Mouse (Mus musculus): ENCODE results near the gene Klf2. TPM values are rescaled to one million over a fixed set of nuclear protein-coding genes. Genes with fewer than 3 reads are reported as not detected.

The Klf2 gene
- total and polyA plus RNA-seq, 3 experiments: 0.12 to 1.4 TPM; not detected in 1

- Histone ChIP-seq H3K36me3 (replicated peaks in 1 of 2; ENCODE audit: control insufficient read depth in 1 of 2, insufficient read depth in 1 of 2, low read length in 1 of 2) (no peaks in the 10 kb centered on the region), H3K27me3 (replicated peaks) (no peaks in the 10 kb centered on the region), H3K4me3 (replicated peaks in 1 of 3; ENCODE audit: low read depth in 2 of 3, low read length in 2 of 3, poor library complexity in 1 of 3) (no peak overlapping the region), H3K4me1 (ENCODE audit: control insufficient read depth in 1 of 2, insufficient read depth in 2 of 2) (peaks cover 7 to 21% of the 10 kb centered on the region in 2 experiments), H3K79me2 (replicated peaks; ENCODE audit: control insufficient read depth, extremely low read depth, insufficient read depth, poor library complexity, severe bottlenecking) (no peaks in the 10 kb centered on the region), H3K9ac (ENCODE audit: insufficient read depth, low read depth) (no peak overlapping the region), H3K9me3 (replicated peaks; ENCODE audit: low read length) (no peaks in the 10 kb centered on the region), H3K27ac (ENCODE audit: insufficient read depth, low read depth) (no peak overlapping the region), H3K4me2 (ENCODE audit: insufficient read depth, low read depth, poor library complexity, severe bottlenecking) (no peak overlapping the region)
- TF ChIP-seq POLR2A (IDR thresholded peaks at IDR 0.05; ENCODE audit: low read depth, low read length): no peak
- dilution Hi-C loops (cut with MboI; ENCODE audit: extremely low pct_ligation_motif_present, extremely low pct_unique_long_range_greater_than_20kb, low sequenced_read_pairs): no loop called here
- in situ Hi-C loops (cut with MboI; ENCODE audit: low pct_ligation_motif_present, low pct_unique_long_range_greater_than_20kb, low sequenced_read_pairs): no loop called here
- DNase-seq (ENCODE audit: extremely low read depth): no peak
Measured at GRCm38 (mm10) chr8:72308276-72308675, 10.6 kb upstream of the Klf2 start.

- H3K4me1 ChIP-seq (ENCODE audit: control insufficient read depth in 1 of 2, insufficient read depth in 2 of 2): peaks cover 5 to 10% of the 10 kb centered on the region in 2 experiments; a peak in 3 of 4 replicates
- H3K27ac ChIP-seq (ENCODE audit: insufficient read depth, low read depth): no peak overlapping the region
- in situ Hi-C loops (cut with MboI; ENCODE audit: low pct_ligation_motif_present, low pct_unique_long_range_greater_than_20kb, low sequenced_read_pairs): no loop called here
- TF ChIP-seq ZKSCAN1 (IDR thresholded peaks at IDR 0.05; ENCODE audit: borderline replicate concordance, low read depth, low read length) (no peak), ETS1 (conservative IDR thresholded peaks at IDR 0.05; ENCODE audit: low read depth, low read length) (0 out of 2 replicates have a peak, but pooled peaks have one; percentile 18), ZMIZ1 (IDR thresholded peaks at IDR 0.05; ENCODE audit: low read depth, low read length) (no peak), EP300 (IDR thresholded peaks at IDR 0.05; ENCODE audit: low read length) (no peak), UBTF (IDR thresholded peaks at IDR 0.05; ENCODE audit: low read depth, low read length) (no peak), SIN3A (IDR thresholded peaks at IDR 0.05; ENCODE audit: low read length) (no peak), CTCF (conservative IDR thresholded peaks at IDR 0.05 in 1 of 2, IDR thresholded peaks at IDR 0.05 in 1 of 2; ENCODE audit: low read depth in 2 of 2, low read length in 2 of 2) (no peak), HCFC1 (IDR thresholded peaks at IDR 0.05; ENCODE audit: low read depth, low read length) (no peak), BHLHE40 (IDR thresholded peaks at IDR 0.05; ENCODE audit: low read depth, low read length) (peak; percentile 16; the same call in 1 of the 2 replicates)
- no peaks in the 10 kb centered on the region for H3K9me3 ChIP-seq (replicated peaks; ENCODE audit: low read length)
- H3K27me3 ChIP-seq (replicated peaks): no peaks in the 10 kb centered on the region
- H3K9ac ChIP-seq (ENCODE audit: insufficient read depth, low read depth): no peak overlapping the region
- no peaks in the 10 kb centered on the region for H3K36me3 ChIP-seq (replicated peaks in 1 of 2; ENCODE audit: control insufficient read depth in 1 of 2, insufficient read depth in 1 of 2, low read length in 1 of 2)
- H3K79me2 ChIP-seq (replicated peaks; ENCODE audit: control insufficient read depth, extremely low read depth, insufficient read depth, poor library complexity, severe bottlenecking): no peaks in the 10 kb centered on the region
- no peak overlapping the region for H3K4me3 ChIP-seq (replicated peaks in 1 of 3; ENCODE audit: low read depth in 2 of 3, low read length in 2 of 3, poor library complexity in 1 of 3)
- dilution Hi-C loops (cut with MboI; ENCODE audit: extremely low pct_ligation_motif_present, extremely low pct_unique_long_range_greater_than_20kb, low sequenced_read_pairs): no loop called here
- H3K4me2 ChIP-seq (ENCODE audit: insufficient read depth, low read depth, poor library complexity, severe bottlenecking): no peak overlapping the region
- DNase-seq (ENCODE audit: extremely low read depth): peak; percentile 28
Measured at GRCm38 (mm10) chr8:72310849-72311506, 7.9 kb upstream of the Klf2 start.

- no peak overlapping the region for H3K27ac ChIP-seq (ENCODE audit: insufficient read depth, low read depth)
Measured at GRCm38 (mm10) chr8:72312926-72313518, 5.8 kb upstream of the Klf2 start.

More at GRCm38 (mm10) chr8:72312926-72313518, 5.8 kb upstream of the Klf2 start:
- dilution Hi-C loops (cut with MboI; ENCODE audit: extremely low pct_ligation_motif_present, extremely low pct_unique_long_range_greater_than_20kb, low sequenced_read_pairs): no loop called here
- peaks cover 11 to 27% of the 10 kb centered on the region in 2 experiments for H3K4me1 ChIP-seq (ENCODE audit: control insufficient read depth in 1 of 2, insufficient read depth in 2 of 2)
- H3K27me3 ChIP-seq (replicated peaks): no peaks in the 10 kb centered on the region
- in situ Hi-C loops (cut with MboI; ENCODE audit: low pct_ligation_motif_present, low pct_unique_long_range_greater_than_20kb, low sequenced_read_pairs): no loop called here
- no peak overlapping the region for H3K4me2 ChIP-seq (ENCODE audit: insufficient read depth, low read depth, poor library complexity, severe bottlenecking)
- no peak for DNase-seq (ENCODE audit: extremely low read depth)
- TF ChIP-seq NELFE (IDR thresholded peaks at IDR 0.05; ENCODE audit: low read depth, low read length) (no peak), MAFK (IDR thresholded peaks at IDR 0.05; ENCODE audit: insufficient replicate concordance, low read length) (no peak), GABPA (IDR thresholded peaks at IDR 0.05; ENCODE audit: insufficient replicate concordance, low read depth, low read length) (no peak), MAZ (IDR thresholded peaks at IDR 0.05; ENCODE audit: low read depth, low read length) (no peak), ZKSCAN1 (IDR thresholded peaks at IDR 0.05; ENCODE audit: borderline replicate concordance, low read depth, low read length) (no peak), POLR2AphosphoS2 (IDR thresholded peaks at IDR 0.05; ENCODE audit: low read depth, low read length) (no peak), CHD1 (IDR thresholded peaks at IDR 0.05; ENCODE audit: low read depth, low read length) (no peak), UBTF (IDR thresholded peaks at IDR 0.05; ENCODE audit: low read depth, low read length) (no peak), NRF1 (IDR thresholded peaks at IDR 0.05; ENCODE audit: low read depth, low read length) (no peak), MEF2A (IDR thresholded peaks at IDR 0.05; ENCODE audit: borderline replicate concordance, low read depth, low read length) (no peak), TBP (conservative IDR thresholded peaks at IDR 0.05; ENCODE audit: low read depth, low read length) (no peak), USF1 (IDR thresholded peaks at IDR 0.05; ENCODE audit: low read depth, low read length) (no peak), ELF1 (IDR thresholded peaks at IDR 0.05; ENCODE audit: low read depth, low read length) (no peak), MXI1 (IDR thresholded peaks at IDR 0.05; ENCODE audit: low read depth, low read length) (no peak)
- H3K79me2 ChIP-seq (replicated peaks; ENCODE audit: control insufficient read depth, extremely low read depth, insufficient read depth, poor library complexity, severe bottlenecking): no peaks in the 10 kb centered on the region
- no peak overlapping the region for H3K4me3 ChIP-seq (replicated peaks in 1 of 3; ENCODE audit: low read depth in 2 of 3, low read length in 2 of 3, poor library complexity in 1 of 3)
- no peaks in the 10 kb centered on the region for H3K9me3 ChIP-seq (replicated peaks; ENCODE audit: low read length)
- H3K36me3 ChIP-seq (replicated peaks in 1 of 2; ENCODE audit: control insufficient read depth in 1 of 2, insufficient read depth in 1 of 2, low read length in 1 of 2): no peaks in the 10 kb centered on the region
- H3K9ac ChIP-seq (ENCODE audit: insufficient read depth, low read depth): no peak overlapping the region

Data from CH12.LX (cell line).